In the genomic region with DNA sequence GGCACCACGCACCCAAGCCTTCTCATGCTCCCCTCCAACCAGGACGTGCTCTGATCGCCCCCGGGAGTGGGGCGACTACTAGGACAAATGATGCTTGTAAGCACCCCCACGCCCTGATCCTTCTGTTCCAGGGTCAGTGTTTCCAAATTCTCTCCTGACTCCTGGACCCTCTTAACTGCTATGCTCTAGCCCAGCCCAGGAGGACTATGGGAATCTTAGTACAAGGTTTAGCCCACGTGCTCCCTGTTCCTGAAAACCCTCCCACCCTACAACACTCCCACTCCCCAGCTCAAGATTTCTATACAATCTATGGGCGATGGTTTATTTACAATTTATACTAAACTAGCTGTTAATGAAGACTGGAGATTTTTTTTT, we compare ENCODE assay signal across 8 mouse cellular contexts. TPM values are rescaled to one million over a fixed set of nuclear protein-coding genes. Genes with fewer than 3 reads are reported as not detected.
A peak's percentile ranks its signal among the peaks of the same experiment; 100 is the strongest.
DNase-seq lines count a peak whose midpoint lies in the region; ATAC-seq and TF ChIP-seq lines count a peak whose summit lies in the region.

No protein-coding gene starts in this region.

- H3K36me3 ChIP-seq in kidney, embryonic 14.5 days (ENCODE audit: control insufficient read depth, insufficient read depth, low read length): peaks cover 64% of the 10 kb centered on the region
- peaks cover 8% of the 10 kb centered on the region for H3K36me3 ChIP-seq in embryonic facial prominence, embryonic 11.5 days (replicated peaks; ENCODE audit: control insufficient read depth, insufficient read depth, low read depth, low read length)
- H3K36me3 ChIP-seq in intestine, embryonic 14.5 days (ENCODE audit: control insufficient read depth, insufficient read depth, low read length): peaks cover 54% of the 10 kb centered on the region
- peaks cover 35% of the 10 kb centered on the region for H3K36me3 ChIP-seq in midbrain, postnatal 0 days (ENCODE audit: insufficient read depth, low read length)

- TF ChIP-seq CTCF in midbrain, postnatal 0 days (IDR thresholded peaks at IDR 0.05): no peak

- peaks cover 15% of the 10 kb centered on the region for H3K4me1 ChIP-seq in kidney, embryonic 14.5 days (ENCODE audit: control insufficient read depth, insufficient read depth, low read length)
- no peaks in the 10 kb centered on the region; the same call in none of the 2 replicates for H3K4me1 ChIP-seq in embryonic facial prominence, embryonic 11.5 days (ENCODE audit: control insufficient read depth, insufficient read depth, low read length)
- peaks cover 14% of the 10 kb centered on the region; the same call in 1 of the 2 replicates for H3K4me1 ChIP-seq in intestine, embryonic 14.5 days (replicated peaks; ENCODE audit: control insufficient read depth, insufficient read depth, low read length)
- H3K4me1 ChIP-seq in midbrain, postnatal 0 days (ENCODE audit: insufficient read depth, low read length): peaks cover 12% of the 10 kb centered on the region

- H3K4me2 ChIP-seq in kidney, embryonic 14.5 days (replicated peaks; ENCODE audit: low read depth, low read length): peak overlapping the region; percentile 88; the same call in 1 of the 2 replicates
- H3K4me2 ChIP-seq in embryonic facial prominence, embryonic 11.5 days (ENCODE audit: low read depth, low read length): peak overlapping the region; percentile 83
- H3K4me2 ChIP-seq in intestine, embryonic 14.5 days (ENCODE audit: low read length): peak overlapping the region; percentile 93
- peak overlapping the region; percentile 86 for H3K4me2 ChIP-seq in midbrain, postnatal 0 days (ENCODE audit: low read depth, low read length, poor library complexity, severe bottlenecking)

- no peaks in the 10 kb centered on the region for H3K9me3 ChIP-seq in kidney, embryonic 14.5 days (ENCODE audit: control insufficient read depth, low read length)
- H3K9me3 ChIP-seq in embryonic facial prominence, embryonic 11.5 days (replicated peaks; ENCODE audit: control insufficient read depth, low read length): no peaks in the 10 kb centered on the region
- no peaks in the 10 kb centered on the region for H3K9me3 ChIP-seq in intestine, embryonic 14.5 days (ENCODE audit: control insufficient read depth, low read length)
- no peaks in the 10 kb centered on the region for H3K9me3 ChIP-seq in midbrain, postnatal 0 days (ENCODE audit: low read length)

- ATAC-seq in kidney, embryonic 14.5 days (ENCODE audit: low FRiP score, low TSS enrichment): no peak; the same call in 1 of the 2 replicates
- ATAC-seq in embryonic facial prominence, embryonic 11.5 days (replicated peaks; ENCODE audit: insufficient number of reproducible peaks, low FRiP score, low TSS enrichment, low read depth): peak; percentile 66
- ATAC-seq in intestine, embryonic 14.5 days (replicated peaks; ENCODE audit: low FRiP score, low TSS enrichment, low read depth): peak; percentile 38; the same call in 1 of the 2 replicates
- ATAC-seq in midbrain, postnatal 0 days (ENCODE audit: low FRiP score): peak; percentile 25; the same call in 1 of the 2 replicates

- peak overlapping the region; percentile 87 for H3K4me3 ChIP-seq in kidney, embryonic 14.5 days (ENCODE audit: low read length)
- peak overlapping the region; percentile 91 for H3K4me3 ChIP-seq in embryonic facial prominence, embryonic 11.5 days (ENCODE audit: low read depth, low read length)
- H3K4me3 ChIP-seq in intestine, embryonic 14.5 days (ENCODE audit: low read depth, low read length): peak overlapping the region; percentile 98
- peak overlapping the region; percentile 85 for H3K4me3 ChIP-seq in midbrain, postnatal 0 days (ENCODE audit: low read depth, low read length)

- peak overlapping the region; percentile 97 for H3K9ac ChIP-seq in kidney, embryonic 14.5 days (ENCODE audit: low read depth, low read length)
- H3K9ac ChIP-seq in embryonic facial prominence, embryonic 11.5 days (replicated peaks; ENCODE audit: low read length): peak overlapping the region; percentile 99
- H3K9ac ChIP-seq in intestine, embryonic 14.5 days (ENCODE audit: low read length): peak overlapping the region; percentile 94
- H3K9ac ChIP-seq in midbrain, postnatal 0 days (replicated peaks; ENCODE audit: low read length, poor library complexity, severe bottlenecking): no peak overlapping the region

- no peak for DNase-seq in kidney, adult 8-10 months
- peak; percentile 21 for DNase-seq in embryonic facial prominence, embryonic 11.5 days (ENCODE audit: low spot score)
- no peak for DNase-seq in intestine, embryonic 14.5 days (ENCODE audit: low spot score)
- no peak for DNase-seq in midbrain, postnatal 0 days (ENCODE audit: low spot score)
- no peak for DNase-seq in ovary, postnatal 10 days (ENCODE audit: low spot score)
- DNase-seq in spleen, postnatal 4 days (ENCODE audit: low spot score in 2 of 2): no peak
- no peak for DNase-seq in urinary bladder, postnatal 10 days (ENCODE audit: low spot score)

- no peaks in the 10 kb centered on the region for H3K27me3 ChIP-seq in kidney, embryonic 14.5 days (ENCODE audit: control insufficient read depth, insufficient read depth, low read length)
- H3K27me3 ChIP-seq in embryonic facial prominence, embryonic 11.5 days (ENCODE audit: control insufficient read depth, insufficient read depth, low read length): no peaks in the 10 kb centered on the region
- no peaks in the 10 kb centered on the region for H3K27me3 ChIP-seq in intestine, embryonic 14.5 days (replicated peaks; ENCODE audit: control insufficient read depth, insufficient read depth, low read length)
- no peaks in the 10 kb centered on the region for H3K27me3 ChIP-seq in midbrain, postnatal 0 days (ENCODE audit: insufficient read depth, low read length)

- 12% methylated on average over 8 of the region's 8 CpGs for WGBS in kidney, embryonic 14.5 days
- 13% methylated on average over 8 of the region's 8 CpGs for WGBS in embryonic facial prominence, embryonic 11.5 days
- WGBS in intestine, embryonic 14.5 days: 11% methylated on average over 8 of the region's 8 CpGs
- WGBS in midbrain, postnatal 0 days: 13% methylated on average over 8 of the region's 8 CpGs

- H3K27ac ChIP-seq in kidney, embryonic 14.5 days (ENCODE audit: low read depth, low read length): no peak overlapping the region; the same call in 1 of the 2 replicates
- peak overlapping the region; percentile 85; the same call in 1 of the 2 replicates for H3K27ac ChIP-seq in embryonic facial prominence, embryonic 11.5 days (replicated peaks; ENCODE audit: low read depth, low read length)
- no peak overlapping the region for H3K27ac ChIP-seq in intestine, embryonic 14.5 days (ENCODE audit: low read depth)
- H3K27ac ChIP-seq in midbrain, postnatal 0 days (ENCODE audit: low read depth, low read length): peak overlapping the region; percentile 26; the same call in 1 of the 2 replicates

RNA-seq across cellular contexts. Expression of a gene that starts 0.3 kb away (rescaled TPM):
- 34.5 and 39.9 TPM in 2 replicates for polyA plus RNA-seq in kidney, embryonic 14.5 days (2014; fragmentation: Nextera tagmentation; extraction: Ambion mirVana)
- 35.5 and 41.1 TPM in 2 replicates for polyA plus RNA-seq in embryonic facial prominence, embryonic 11.5 days (2014; fragmentation: Nextera tagmentation; extraction: Ambion mirVana)
- 35.7 and 37.5 TPM in 2 replicates for polyA plus RNA-seq in intestine, embryonic 14.5 days (2014; fragmentation: Nextera tagmentation; extraction: Ambion mirVana)
- total RNA-seq in midbrain, postnatal 0 days (2014; rRNA removed): 28.9 and 34.0 TPM in 2 replicates
- polyA plus RNA-seq in midbrain, postnatal 0 days (2015; fragmentation: Nextera tagmentation; extraction: Ambion mirVana): 18.3 and 19.6 TPM in 2 replicates

RNA-seq across cellular contexts. Expression of a gene that starts 13.6 kb away (rescaled TPM):
- 63.4 and 86.2 TPM in 2 replicates for polyA plus RNA-seq in kidney, embryonic 14.5 days (2014; fragmentation: Nextera tagmentation; extraction: Ambion mirVana)
- polyA plus RNA-seq in embryonic facial prominence, embryonic 11.5 days (2014; fragmentation: Nextera tagmentation; extraction: Ambion mirVana): 76.3 and 77.3 TPM in 2 replicates
- 73.5 and 78.4 TPM in 2 replicates for polyA plus RNA-seq in intestine, embryonic 14.5 days (2014; fragmentation: Nextera tagmentation; extraction: Ambion mirVana)
- 70.8 and 93.0 TPM in 2 replicates for total RNA-seq in midbrain, postnatal 0 days (2014; rRNA removed)
- 94.5 and 96.9 TPM in 2 replicates for polyA plus RNA-seq in midbrain, postnatal 0 days (2015; fragmentation: Nextera tagmentation; extraction: Ambion mirVana)

RNA-seq across cellular contexts. Expression of a gene that starts 22.1 kb away (rescaled TPM):
- 0.06 and 0.08 TPM in 2 replicates for polyA plus RNA-seq in kidney, embryonic 14.5 days (2014; fragmentation: Nextera tagmentation; extraction: Ambion mirVana)
- polyA plus RNA-seq in embryonic facial prominence, embryonic 11.5 days (2014; fragmentation: Nextera tagmentation; extraction: Ambion mirVana): not detected in 2 replicates
- not detected in 2 replicates for polyA plus RNA-seq in intestine, embryonic 14.5 days (2014; fragmentation: Nextera tagmentation; extraction: Ambion mirVana)
- 27.5 and 31.3 TPM in 2 replicates for total RNA-seq in midbrain, postnatal 0 days (2014; rRNA removed)
- polyA plus RNA-seq in midbrain, postnatal 0 days (2015; fragmentation: Nextera tagmentation; extraction: Ambion mirVana): 0.62 and 0.81 TPM in 2 replicates

RNA-seq across cellular contexts. Expression of a gene that starts 41.6 kb away (rescaled TPM):
- 0.06 and 0.20 TPM in 2 replicates for polyA plus RNA-seq in kidney, embryonic 14.5 days (2014; fragmentation: Nextera tagmentation; extraction: Ambion mirVana)
- polyA plus RNA-seq in embryonic facial prominence, embryonic 11.5 days (2014; fragmentation: Nextera tagmentation; extraction: Ambion mirVana): 0.36 and 0.59 TPM in 2 replicates
- 0.28 and 0.30 TPM in 2 replicates for polyA plus RNA-seq in intestine, embryonic 14.5 days (2014; fragmentation: Nextera tagmentation; extraction: Ambion mirVana)
- total RNA-seq in midbrain, postnatal 0 days (2014; rRNA removed): 2.3 and 2.8 TPM in 2 replicates
- polyA plus RNA-seq in midbrain, postnatal 0 days (2015; fragmentation: Nextera tagmentation; extraction: Ambion mirVana): 0.33 and 0.60 TPM in 2 replicates

RNA-seq across cellular contexts. Expression of a gene that starts 45.7 kb away (rescaled TPM):
- polyA plus RNA-seq in kidney, embryonic 14.5 days (2014; fragmentation: Nextera tagmentation; extraction: Ambion mirVana): 2.2 and 2.5 TPM in 2 replicates
- polyA plus RNA-seq in embryonic facial prominence, embryonic 11.5 days (2014; fragmentation: Nextera tagmentation; extraction: Ambion mirVana): 2.1 and 2.2 TPM in 2 replicates
- 1.2 and 2.0 TPM in 2 replicates for polyA plus RNA-seq in intestine, embryonic 14.5 days (2014; fragmentation: Nextera tagmentation; extraction: Ambion mirVana)
- total RNA-seq in midbrain, postnatal 0 days (2014; rRNA removed): 32.1 and 36.0 TPM in 2 replicates
- polyA plus RNA-seq in midbrain, postnatal 0 days (2015; fragmentation: Nextera tagmentation; extraction: Ambion mirVana): 6.2 and 6.8 TPM in 2 replicates

Comparison
In these comparisons a context has a peak if more than half of its experiments do, and no peak if none do; other contexts are left out.
1. H3K27ac ChIP-seq: peak in embryonic facial prominence, embryonic 11.5 days (single experiment) and midbrain, postnatal 0 days (single experiment); none in kidney, embryonic 14.5 days (single experiment) and intestine, embryonic 14.5 days (single experiment).
2. Peak in every context shown above with its lines, with median percentiles within 50 percentile points of each other: H3K4me2 ChIP-seq and H3K4me3 ChIP-seq.